Mouse (Mus musculus) liver, postnatal 0 days (tissue): ENCODE measurements around the gene Oxa1l.

Experiments used
- CTCF ChIP-seq: sonication (generic); IDR thresholded peaks from 2 replicates; pipeline ENCODE4 v1.5.1; 2016; ENCODE audit warnings: antibody characterized with exemption, low read depth
- EP300 ChIP-seq: IDR thresholded peaks from 2 replicates; pipeline ENCODE4 v1.6.1; 2016; ENCODE audit warnings: antibody characterized with exemption, low read depth, mild to moderate bottlenecking

GRCm38 (mm10) chr14:54321556-54322376 is 38.9 kb upstream of the Oxa1l start:
- TF ChIP-seq CTCF (no peak), EP300 (no peak)
